Mouse (Mus musculus) left cerebral cortex, postnatal 4 days (tissue): ENCODE measurements around the gene Ankrd44. TPM values are rescaled to one million over a fixed set of nuclear protein-coding genes. Genes with fewer than 3 reads are reported as not detected.

Experiments
- DNase-seq: peaks from one replicate; pipeline ENCODE4 v3.0.0-alpha.2; 2022
- intact Hi-C: fragments of 180-260 bp; cut with DNase I; formaldehyde crosslinking; loops from one replicate; pipeline ENCODE4 v1.15.1; 2025
- total RNA-seq, 2 experiments: library from RNA; stranded (reverse); gene quantifications; 2 replicates each; pipeline ENCODE4 v1.2.3; 2021

The Ankrd44 gene
- total RNA-seq, 2 experiments from 2014 or later, result 88.1 to 88.4 TPM

GRCm38 (mm10) chr1:54825718-54826425 is 100.3 kb downstream of the Ankrd44 start:
- intact Hi-C loops, result no loop called here

GRCm38 (mm10) chr1:54824106-54824808 is 101.9 kb downstream of the Ankrd44 start:
- no peak for DNase-seq
- intact Hi-C loops, result no loop called here

More at GRCm38 (mm10) chr1:54825718-54826425, 100.3 kb downstream of the Ankrd44 start:
- DNase-seq, result no peak

- DNase-seq, result no peak
- intact Hi-C loops, result no loop called here
Measured at GRCm38 (mm10) chr1:54821797-54822196, 104.4 kb downstream of the Ankrd44 start.

DNA sequence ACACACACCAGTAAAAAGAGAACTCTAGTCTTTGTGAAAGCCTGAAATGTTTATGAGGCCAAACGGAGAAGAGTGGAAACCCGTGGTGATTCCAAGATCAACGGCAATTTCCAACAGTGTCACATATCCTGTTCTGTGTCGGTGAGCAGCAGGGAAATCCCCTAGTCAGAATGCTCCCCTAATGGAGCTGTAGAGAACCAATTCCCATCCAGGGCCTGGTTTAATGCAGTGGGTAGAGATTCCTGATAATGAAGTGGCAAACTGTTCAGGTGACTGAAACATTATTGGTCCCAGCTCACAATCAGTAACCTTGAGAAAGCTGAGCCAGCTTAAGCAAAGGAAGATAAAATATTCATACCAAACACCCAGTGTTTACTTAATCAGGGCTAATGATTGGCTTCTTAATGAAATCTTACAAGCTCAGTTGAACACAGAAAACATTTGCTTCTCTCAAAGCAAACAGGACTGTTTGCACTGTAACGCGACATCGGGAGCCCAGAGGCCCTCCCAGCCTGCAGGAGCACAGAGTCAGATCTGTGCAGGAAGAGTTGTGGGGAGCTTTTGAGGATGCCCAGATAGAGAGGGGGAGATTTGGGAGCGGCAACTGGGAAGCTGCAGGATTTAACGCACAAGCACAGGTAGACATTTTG is 110.9 kb downstream of the Ankrd44 start:
- intact Hi-C loops, result no loop called here
- DNase-seq, result no peak

GRCm38 (mm10) chr1:54809811-54810549 is 116.2 kb downstream of the Ankrd44 start:
- intact Hi-C loops, result no loop called here
- no peak for DNase-seq

DNA sequence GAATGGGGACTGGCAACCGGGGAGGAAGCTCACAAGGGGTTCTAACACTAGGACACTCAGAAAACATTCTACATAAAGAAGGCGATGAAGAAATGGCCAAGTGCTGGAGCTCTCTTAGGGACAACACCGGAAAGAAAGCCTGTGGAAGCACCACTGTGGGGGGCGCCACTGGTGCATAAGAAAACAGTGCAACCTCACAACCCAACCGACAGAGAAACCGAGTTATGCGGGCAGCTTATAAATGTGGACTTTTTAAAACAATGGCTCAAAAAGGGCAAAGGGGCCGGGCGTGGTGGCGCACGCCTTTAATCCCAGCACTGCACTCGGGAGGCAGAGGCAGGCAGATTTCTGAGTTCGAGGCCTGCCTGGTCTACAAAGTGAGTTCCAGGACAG is 117.1 kb downstream of the Ankrd44 start:
- intact Hi-C loops, result no loop called here
- no peak for DNase-seq

DNA sequence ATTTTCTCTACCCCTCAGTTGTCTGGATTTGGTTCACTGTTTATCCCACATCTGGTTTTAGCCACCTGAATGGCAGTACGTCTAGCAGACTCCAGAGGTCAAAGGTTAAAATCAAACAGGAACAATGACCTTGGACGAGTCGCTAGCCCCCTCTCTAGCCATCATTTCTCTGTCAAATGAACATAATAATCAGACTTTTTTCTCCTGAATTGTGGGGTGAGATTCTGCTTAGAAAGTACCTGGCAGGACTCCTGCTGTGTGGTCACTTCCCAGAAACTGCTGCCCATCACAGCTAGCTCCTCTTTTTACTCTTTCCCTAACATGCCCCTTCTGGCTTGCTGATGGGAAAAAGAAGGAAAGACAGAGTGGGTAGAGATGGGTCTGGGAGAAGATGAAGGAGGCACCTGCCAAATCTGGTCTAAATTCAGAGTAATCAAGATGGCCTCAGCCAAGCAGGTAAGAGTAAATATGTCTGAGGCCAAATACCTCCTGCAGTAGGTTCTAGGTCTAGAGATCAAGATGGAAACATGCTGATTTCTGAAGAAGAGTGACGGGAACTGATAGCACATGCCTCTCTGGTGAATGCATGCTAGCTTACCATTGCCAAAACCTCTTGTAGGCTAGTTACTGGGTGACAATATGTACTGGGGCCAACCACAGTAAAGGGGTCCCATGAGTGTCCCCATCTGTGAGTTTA is 117.6 kb downstream of the Ankrd44 start:
- intact Hi-C loops, result no loop called here
- DNase-seq, result no peak

GRCm38 (mm10) chr1:54807832-54808231 is 118.4 kb downstream of the Ankrd44 start:
- DNase-seq, result no peak
- intact Hi-C loops, result no loop called here

GRCm38 (mm10) chr1:54806116-54806850 is 119.9 kb downstream of the Ankrd44 start:
- DNase-seq, result no peak
- intact Hi-C loops, result no loop called here

DNA sequence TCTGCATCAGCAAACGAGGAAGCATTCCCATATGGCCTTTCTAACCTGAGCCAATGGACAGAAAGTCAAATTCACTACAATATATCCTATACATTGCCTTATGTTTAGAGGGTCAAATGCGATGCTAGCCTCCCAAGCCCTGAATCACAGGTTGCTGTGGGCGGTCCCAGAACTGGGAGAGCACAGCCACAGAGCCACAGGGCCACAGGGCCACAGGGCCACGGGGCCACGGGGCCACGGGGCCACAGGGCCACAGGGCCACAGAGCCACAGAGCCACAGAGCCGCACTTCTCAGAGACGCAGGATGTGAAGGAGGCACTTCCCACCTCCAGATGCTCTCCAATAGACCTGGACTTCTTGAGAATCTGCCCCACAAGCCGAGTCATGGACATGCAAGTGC is 121.8 kb downstream of the Ankrd44 start:
- intact Hi-C loops, result no loop called here

GRCm38 (mm10) chr1:54802703-54803102 is 123.5 kb downstream of the Ankrd44 start:
- DNase-seq, result no peak
- intact Hi-C loops, result no loop called here

More for the DNA sequence above, 121.8 kb downstream of the Ankrd44 start:
- no peak for DNase-seq

GRCm38 (mm10) chr1:54801256-54801655 is 124.9 kb downstream of the Ankrd44 start:
- DNase-seq, result no peak
- intact Hi-C loops, result no loop called here

DNA sequence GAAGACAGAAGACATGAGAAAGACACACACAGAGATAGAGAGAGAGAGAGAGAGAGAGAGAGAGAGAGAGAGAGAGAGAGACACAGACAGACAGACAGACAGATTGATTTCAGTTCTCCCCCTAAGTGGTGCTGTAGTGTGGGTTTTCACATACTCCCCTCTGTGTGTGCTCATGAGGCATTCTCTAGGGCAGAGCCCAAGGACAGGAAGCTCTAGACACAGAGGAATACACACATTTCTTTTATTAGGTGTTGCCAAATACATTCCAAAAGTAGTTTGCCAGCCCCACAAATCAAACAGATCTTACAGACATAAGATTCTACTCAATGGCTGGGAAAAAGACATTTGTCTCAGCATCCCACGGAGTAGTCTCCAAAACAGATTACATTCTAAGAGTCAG is 126.8 kb downstream of the Ankrd44 start:
- DNase-seq, result no peak
- intact Hi-C loops, result no loop called here

DNA sequence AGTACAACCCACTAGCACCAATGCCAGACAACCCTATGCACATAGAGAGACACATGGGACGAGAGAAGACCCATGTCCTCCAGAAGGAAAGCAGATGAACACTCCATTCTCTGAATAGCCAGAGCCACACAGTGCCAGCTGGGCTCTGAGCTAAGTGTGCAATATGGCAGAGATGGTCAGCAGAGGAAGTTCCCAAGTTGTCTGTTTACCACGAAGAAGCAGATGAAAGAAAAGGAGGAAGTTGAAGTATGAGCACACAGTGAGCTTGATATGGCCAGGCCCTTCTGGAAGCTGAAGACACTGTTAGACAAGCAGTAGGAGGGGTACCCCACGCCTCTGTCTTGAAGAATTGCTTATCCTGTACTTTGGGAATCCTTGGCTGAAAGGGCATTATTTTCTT is 127.8 kb downstream of the Ankrd44 start:
- no peak for DNase-seq
- intact Hi-C loops, result no loop called here

GRCm38 (mm10) chr1:54794709-54795108 is 131.5 kb downstream of the Ankrd44 start:
- intact Hi-C loops, result no loop called here

GRCm38 (mm10) chr1:54791406-54791805 is 134.8 kb downstream of the Ankrd44 start:
- DNase-seq, result no peak
- intact Hi-C loops, result no loop called here

More at GRCm38 (mm10) chr1:54794709-54795108, 131.5 kb downstream of the Ankrd44 start:
- DNase-seq, result no peak

- no peak for DNase-seq
- intact Hi-C loops, result no loop called here
Measured at GRCm38 (mm10) chr1:54789327-54789960, 136.7 kb downstream of the Ankrd44 start.

- intact Hi-C loops, result no loop called here
- DNase-seq, result no peak
Measured at GRCm38 (mm10) chr1:54788337-54788736, 137.8 kb downstream of the Ankrd44 start.

DNA sequence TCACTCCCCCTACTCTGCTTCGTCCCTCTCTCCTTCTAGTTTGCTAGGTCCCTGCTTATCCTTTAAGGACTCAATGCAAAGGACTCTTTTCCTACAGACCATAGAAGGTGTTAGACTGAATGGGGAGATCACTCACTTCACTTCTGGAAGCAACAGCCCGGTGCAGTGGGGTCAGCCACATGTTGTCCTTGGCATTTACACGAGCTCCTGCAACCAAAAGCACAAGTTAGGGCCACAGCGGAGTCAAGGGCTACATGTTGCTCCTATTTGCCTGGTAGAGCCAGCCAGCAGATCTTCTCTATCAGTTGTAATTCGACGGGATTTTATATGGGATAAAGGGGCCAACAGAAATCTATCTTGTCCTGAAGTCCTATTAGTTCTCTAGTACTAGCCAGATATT is 148.0 kb downstream of the Ankrd44 start:
- intact Hi-C loops, result no loop called here
- DNase-seq, result no peak
